Comparison of ENCODE assay signal across 8 mouse cellular contexts in the genomic region with DNA sequence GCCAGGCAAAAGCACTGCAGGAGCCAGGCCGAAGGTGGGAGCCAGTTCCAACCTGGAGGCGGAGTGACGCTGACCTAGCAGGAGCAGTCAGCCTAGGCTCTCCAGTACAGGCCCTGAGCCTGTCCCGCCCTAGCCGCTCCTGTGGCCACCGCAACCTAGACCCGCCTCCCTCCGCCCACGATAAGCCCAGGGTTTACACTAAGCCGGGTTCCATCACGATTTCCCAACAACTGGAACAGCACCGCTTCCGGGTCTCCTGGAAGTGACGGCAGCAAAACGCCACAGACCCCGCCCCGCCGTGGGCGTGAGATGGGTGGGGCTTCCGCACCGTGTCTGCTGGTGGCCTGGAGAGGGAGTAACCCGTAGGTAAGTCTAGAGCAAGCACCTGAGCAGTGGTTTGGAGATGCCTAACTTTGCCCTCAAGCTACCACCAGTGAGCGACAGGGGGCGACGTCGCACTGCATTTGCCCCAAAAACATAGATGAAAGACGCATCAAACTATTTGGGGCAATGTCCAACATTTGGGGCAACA. TPM values are rescaled to one million over a fixed set of nuclear protein-coding genes. Genes with fewer than 3 reads are reported as not detected.
DNase-seq lines count a peak whose midpoint lies in the region; ATAC-seq and TF ChIP-seq lines count a peak whose summit lies in the region.

No protein-coding gene starts in this region.

- ATAC-seq in embryonic facial prominence, embryonic 15.5 days (ENCODE audit: insufficient number of reproducible peaks, low FRiP score, low TSS enrichment, low read depth) = peak; percentile 86
- peak; percentile 89 for ATAC-seq in limb, embryonic 14.5 days (ENCODE audit: low FRiP score, low read depth)
- peak; percentile 85 for ATAC-seq in midbrain, postnatal 0 days (ENCODE audit: low FRiP score)

- peak overlapping the region; percentile 80 for H3K4me3 ChIP-seq in bone marrow, adult 2 months (replicated peaks; ENCODE audit: control insufficient read depth, low read depth, low read length)
- peak overlapping the region; percentile 86 for H3K4me3 ChIP-seq in embryonic facial prominence, embryonic 15.5 days (replicated peaks)
- H3K4me3 ChIP-seq in limb, embryonic 14.5 days (replicated peaks; ENCODE audit: low read length) = peak overlapping the region; percentile 80
- peak overlapping the region; percentile 84 for H3K4me3 ChIP-seq in midbrain, postnatal 0 days (ENCODE audit: low read depth, low read length)

- 1% methylated on average over 27 of the region's 27 CpGs for WGBS in bone marrow, adult 2 months
- WGBS in embryonic facial prominence, embryonic 15.5 days = 0% methylated on average over 27 of the region's 27 CpGs
- WGBS in limb, embryonic 14.5 days = under 1% methylated on average over 25 of the region's 27 CpGs
- under 1% methylated on average over 27 of the region's 27 CpGs for WGBS in midbrain, postnatal 0 days

- H3K36me3 ChIP-seq in embryonic facial prominence, embryonic 15.5 days = peaks cover 49% of the 10 kb centered on the region
- H3K36me3 ChIP-seq in limb, embryonic 14.5 days (ENCODE audit: control insufficient read depth, insufficient read depth, low read length) = peaks cover 34% of the 10 kb centered on the region
- H3K36me3 ChIP-seq in midbrain, postnatal 0 days (ENCODE audit: insufficient read depth, low read length) = peaks cover 31% of the 10 kb centered on the region

- H3K9me3 ChIP-seq in embryonic facial prominence, embryonic 15.5 days (replicated peaks) = no peaks in the 10 kb centered on the region
- H3K9me3 ChIP-seq in limb, embryonic 14.5 days (ENCODE audit: control insufficient read depth, low read length) = no peaks in the 10 kb centered on the region
- no peaks in the 10 kb centered on the region for H3K9me3 ChIP-seq in midbrain, postnatal 0 days (ENCODE audit: low read length)

- peak; percentile 83 for TF ChIP-seq CTCF in bone marrow, adult 2 months (IDR thresholded peaks at IDR 0.05; ENCODE audit: control insufficient read depth, insufficient read depth, low read length)
- peak; percentile 82 for TF ChIP-seq CTCF in midbrain, postnatal 0 days (IDR thresholded peaks at IDR 0.05)

- peak overlapping the region; percentile 88 for H3K4me2 ChIP-seq in embryonic facial prominence, embryonic 15.5 days (replicated peaks)
- H3K4me2 ChIP-seq in limb, embryonic 14.5 days (replicated peaks; ENCODE audit: low read depth, low read length, severe bottlenecking) = peak overlapping the region; percentile 77
- H3K4me2 ChIP-seq in midbrain, postnatal 0 days (ENCODE audit: low read depth, low read length, poor library complexity, severe bottlenecking) = peak overlapping the region; percentile 97

- peak overlapping the region; percentile 72 for H3K9ac ChIP-seq in embryonic facial prominence, embryonic 15.5 days
- peak overlapping the region; percentile 65 for H3K9ac ChIP-seq in limb, embryonic 14.5 days (ENCODE audit: low read depth, low read length, severe bottlenecking)
- H3K9ac ChIP-seq in midbrain, postnatal 0 days (replicated peaks; ENCODE audit: low read length, poor library complexity, severe bottlenecking) = peak overlapping the region; percentile 72

- DNase-seq in 416B (ENCODE audit: low read depth) = peak; percentile 96
- peak; percentile 96 for DNase-seq in heart, adult 8-10 months (ENCODE audit: low spot score)
- DNase-seq in kidney, adult 9 months = peak; percentile 99
- peak; percentile 92 for DNase-seq in limb, embryonic 14.5 days (ENCODE audit: low spot score)
- peak; percentile 95 for DNase-seq in midbrain, postnatal 0 days (ENCODE audit: low spot score)
- peak; percentile 93 to 94 for DNase-seq in spleen, postnatal 14 days (ENCODE audit: low spot score in 2 of 2)

- H3K27me3 ChIP-seq in embryonic facial prominence, embryonic 15.5 days = no peaks in the 10 kb centered on the region
- no peaks in the 10 kb centered on the region for H3K27me3 ChIP-seq in limb, embryonic 14.5 days (ENCODE audit: control insufficient read depth, insufficient read depth, low read length)
- no peaks in the 10 kb centered on the region for H3K27me3 ChIP-seq in midbrain, postnatal 0 days (ENCODE audit: insufficient read depth, low read length)

- H3K4me1 ChIP-seq in bone marrow, adult 2 months (ENCODE audit: control insufficient read depth, insufficient read depth, low read length) = no peaks in the 10 kb centered on the region; the same call in none of the 2 replicates
- H3K4me1 ChIP-seq in embryonic facial prominence, embryonic 15.5 days = peaks cover 49% of the 10 kb centered on the region
- H3K4me1 ChIP-seq in limb, embryonic 14.5 days (ENCODE audit: control insufficient read depth, insufficient read depth, low read length) = peaks cover 24% of the 10 kb centered on the region
- peaks cover 24% of the 10 kb centered on the region for H3K4me1 ChIP-seq in midbrain, postnatal 0 days (ENCODE audit: insufficient read depth, low read length)

- peak; percentile 82; the same call in 1 of the 2 replicates for TF ChIP-seq POLR2A in bone marrow, adult 2 months (IDR thresholded peaks at IDR 0.05; ENCODE audit: borderline replicate concordance, control insufficient read depth, low read depth, low read length)
- TF ChIP-seq POLR2A in limb, embryonic 14.5 days (IDR thresholded peaks at IDR 0.05; ENCODE audit: borderline replicate concordance, extremely low read depth, insufficient read depth, insufficient read length) = no peak

- H3K27ac ChIP-seq in bone marrow, adult 2 months (ENCODE audit: control insufficient read depth, insufficient read depth, low read depth, low read length, poor library complexity) = peak overlapping the region; percentile 82
- peak overlapping the region; percentile 72 for H3K27ac ChIP-seq in embryonic facial prominence, embryonic 15.5 days (replicated peaks)
- H3K27ac ChIP-seq in limb, embryonic 14.5 days (replicated peaks; ENCODE audit: low read depth, low read length) = 0 out of 2 replicates have a peak overlapping the region, but pooled peaks have one; percentile 38
- H3K27ac ChIP-seq in midbrain, postnatal 0 days (ENCODE audit: low read depth, low read length) = peak overlapping the region; percentile 38; the same call in 1 of the 2 replicates

RNA-seq across cellular contexts. Expression of gene Arf5, which starts 1.8 kb away (rescaled TPM):
- 529 and 753 TPM in 2 replicates for polyA plus RNA-seq in bone marrow, adult 2 months (2011; ENCODE audit: insufficient read depth, insufficient read length, low replicate concordance, missing spikeins)
- polyA plus RNA-seq in embryonic facial prominence, embryonic 15.5 days (2015; fragmentation: Nextera tagmentation; extraction: Ambion mirVana) = 419 and 430 TPM in 2 replicates
- 100 to 1,000 TPM; 135 to 166 (median 152) TPM for total RNA-seq in heart, adult 8-10 months (2022)
- polyA plus RNA-seq in limb, embryonic 14.5 days (2012; rRNA removed) = 370 and 533 TPM in 2 replicates
- polyA plus RNA-seq in limb, embryonic 14.5 days (2014; fragmentation: Nextera tagmentation; extraction: Ambion mirVana) = 413 and 428 TPM in 2 replicates
- total RNA-seq in midbrain, postnatal 0 days (2014; rRNA removed) = 378 and 412 TPM in 2 replicates
- 456 and 484 TPM in 2 replicates for polyA plus RNA-seq in midbrain, postnatal 0 days (2015; fragmentation: Nextera tagmentation; extraction: Ambion mirVana)

RNA-seq across cellular contexts. Expression of gene Fscn3, which starts 6.1 kb away (rescaled TPM):
- polyA plus RNA-seq in bone marrow, adult 2 months (2011; ENCODE audit: insufficient read depth, insufficient read length, low replicate concordance, missing spikeins) = not detected in 2 replicates
- not detected in 2 replicates for polyA plus RNA-seq in embryonic facial prominence, embryonic 15.5 days (2015; fragmentation: Nextera tagmentation; extraction: Ambion mirVana)
- not detected for total RNA-seq in heart, adult 8-10 months (2022)
- polyA plus RNA-seq in limb, embryonic 14.5 days (2012; rRNA removed) = 0.11 and 0.17 TPM in 2 replicates
- polyA plus RNA-seq in limb, embryonic 14.5 days (2014; fragmentation: Nextera tagmentation; extraction: Ambion mirVana) = not detected in 2 replicates
- 0.19 TPM in 1 of 2 replicates, not detected in the other for total RNA-seq in midbrain, postnatal 0 days (2014; rRNA removed)
- not detected in 2 replicates for polyA plus RNA-seq in midbrain, postnatal 0 days (2015; fragmentation: Nextera tagmentation; extraction: Ambion mirVana)

RNA-seq across cellular contexts. Expression of gene Gcc1, which starts 6.7 kb away (rescaled TPM):
- 6.8 and 7.0 TPM in 2 replicates for polyA plus RNA-seq in bone marrow, adult 2 months (2011; ENCODE audit: insufficient read depth, insufficient read length, low replicate concordance, missing spikeins)
- polyA plus RNA-seq in embryonic facial prominence, embryonic 15.5 days (2015; fragmentation: Nextera tagmentation; extraction: Ambion mirVana) = 9.6 and 10.5 TPM in 2 replicates
- total RNA-seq in heart, adult 8-10 months (2022) = 10 to 100 TPM in 1 of 4 experiments, 1 to 10 TPM in 3; 7.7 to 12.3 (median 8.9) TPM
- 5.8 and 6.7 TPM in 2 replicates for polyA plus RNA-seq in limb, embryonic 14.5 days (2012; rRNA removed)
- 8.6 and 9.4 TPM in 2 replicates for polyA plus RNA-seq in limb, embryonic 14.5 days (2014; fragmentation: Nextera tagmentation; extraction: Ambion mirVana)
- 11.2 and 14.6 TPM in 2 replicates for total RNA-seq in midbrain, postnatal 0 days (2014; rRNA removed)
- polyA plus RNA-seq in midbrain, postnatal 0 days (2015; fragmentation: Nextera tagmentation; extraction: Ambion mirVana) = 8.6 and 8.7 TPM in 2 replicates

RNA-seq across cellular contexts. Expression of gene Zfp800, which starts 23.7 kb away (rescaled TPM):
- polyA plus RNA-seq in bone marrow, adult 2 months (2011; ENCODE audit: insufficient read depth, insufficient read length, low replicate concordance, missing spikeins) = 10.0 and 10.3 TPM in 2 replicates
- polyA plus RNA-seq in embryonic facial prominence, embryonic 15.5 days (2015; fragmentation: Nextera tagmentation; extraction: Ambion mirVana) = 20.6 and 23.3 TPM in 2 replicates
- total RNA-seq in heart, adult 8-10 months (2022) = 10 to 100 TPM in 1 of 4 experiments, 1 to 10 TPM in 3; 7.7 to 11.9 (median 8.3) TPM
- 6.0 and 7.1 TPM in 2 replicates for polyA plus RNA-seq in limb, embryonic 14.5 days (2012; rRNA removed)
- 19.5 and 20.3 TPM in 2 replicates for polyA plus RNA-seq in limb, embryonic 14.5 days (2014; fragmentation: Nextera tagmentation; extraction: Ambion mirVana)
- 24.1 and 28.6 TPM in 2 replicates for total RNA-seq in midbrain, postnatal 0 days (2014; rRNA removed)
- 16.6 and 22.1 TPM in 2 replicates for polyA plus RNA-seq in midbrain, postnatal 0 days (2015; fragmentation: Nextera tagmentation; extraction: Ambion mirVana)

RNA-seq across cellular contexts. Expression of gene Pax4, which starts 27.6 kb away (rescaled TPM):
- not detected in 2 replicates for polyA plus RNA-seq in bone marrow, adult 2 months (2011; ENCODE audit: insufficient read depth, insufficient read length, low replicate concordance, missing spikeins)
- not detected in 2 replicates for polyA plus RNA-seq in embryonic facial prominence, embryonic 15.5 days (2015; fragmentation: Nextera tagmentation; extraction: Ambion mirVana)
- not detected for total RNA-seq in heart, adult 8-10 months (2022)
- not detected in 2 replicates for polyA plus RNA-seq in limb, embryonic 14.5 days (2012; rRNA removed)
- not detected in 2 replicates for polyA plus RNA-seq in limb, embryonic 14.5 days (2014; fragmentation: Nextera tagmentation; extraction: Ambion mirVana)
- not detected in 2 replicates for total RNA-seq in midbrain, postnatal 0 days (2014; rRNA removed)
- polyA plus RNA-seq in midbrain, postnatal 0 days (2015; fragmentation: Nextera tagmentation; extraction: Ambion mirVana) = 0.37 TPM in 1 of 2 replicates, not detected in the other

Comparison
In these comparisons a context has a peak if more than half of its experiments do, and no peak if none do; other contexts are left out.
1. Peak in every context shown above with its lines: DNase-seq, ATAC-seq, H3K4me3 ChIP-seq and H3K27ac ChIP-seq.